Mouse (Mus musculus): ENCODE data around the gene Gm6377.
A peak's percentile ranks its signal among the peaks of the same experiment; 100 is the strongest.

Gm6377 gene

GRCm38 (mm10) chrX:109196468-109196867 is at the start of gene Gm6377:
Gene Gm6377, plus strand, starts transcription at chrX:109196756.
- no peak for DNase-seq (ENCODE audit: low read depth, low spot score)

- no peak for DNase-seq (ENCODE audit: low read depth, low spot score)
Observed at GRCm38 (mm10) chrX:109147108-109147507, 49.4 kb upstream of the Gm6377 start.

- DNase-seq (ENCODE audit: low read depth, low spot score): no peak
Observed at GRCm38 (mm10) chrX:109151228-109151627, 45.3 kb upstream of the Gm6377 start.

GRCm38 (mm10) chrX:109160326-109160725 is 36.2 kb upstream of the Gm6377 start:
- no peak for DNase-seq (ENCODE audit: low read depth, low spot score)

GRCm38 (mm10) chrX:109160901-109161300 is 35.7 kb upstream of the Gm6377 start:
- no peak for DNase-seq (ENCODE audit: low read depth, low spot score)

- DNase-seq (ENCODE audit: low read depth, low spot score): no peak
Observed at GRCm38 (mm10) chrX:109175038-109175437, 21.5 kb upstream of the Gm6377 start.

- DNase-seq (ENCODE audit: low read depth, low spot score): no peak
Observed at GRCm38 (mm10) chrX:109175470-109175869, 21.1 kb upstream of the Gm6377 start.

GRCm38 (mm10) chrX:109184706-109185478 is 11.7 kb upstream of the Gm6377 start:
- no peak for DNase-seq (ENCODE audit: low read depth, low spot score)

- no peak for DNase-seq (ENCODE audit: low read depth, low spot score)
Observed at GRCm38 (mm10) chrX:109189607-109190006, 6.9 kb upstream of the Gm6377 start.

- no peak for DNase-seq (ENCODE audit: low read depth, low spot score)
Observed at GRCm38 (mm10) chrX:109190969-109191368, 5.6 kb upstream of the Gm6377 start.

GRCm38 (mm10) chrX:109191436-109191835 is 5.1 kb upstream of the Gm6377 start:
- peak; percentile 4 for DNase-seq (ENCODE audit: low read depth, low spot score)

GRCm38 (mm10) chrX:109207843-109208242 is 11.3 kb downstream of the Gm6377 start:
- DNase-seq (ENCODE audit: low read depth, low spot score): no peak

- DNase-seq (ENCODE audit: low read depth, low spot score): no peak
Observed at GRCm38 (mm10) chrX:109228720-109229119, 32.2 kb downstream of the Gm6377 start.

- DNase-seq (ENCODE audit: low read depth, low spot score): no peak
Observed at GRCm38 (mm10) chrX:109235383-109236036, 39.0 kb downstream of the Gm6377 start.

- DNase-seq (ENCODE audit: low read depth, low spot score): peak; percentile 1
Observed at GRCm38 (mm10) chrX:109238163-109238562, 41.6 kb downstream of the Gm6377 start.
